10 mouse cellular contexts compared by ENCODE assay signal in genomic region chr7:91090317-91090829, GRCm38 (mm10).
DNase-seq lines count a peak whose midpoint lies in the region; ATAC-seq lines count a peak whose summit lies in the region.
"Had no signal": no experiment of that assay in that cellular context is flagged by ENCODE, and none has a peak within 500 bp of the region (broad histone marks: within the 10 kb centered on the region; RNA-seq: fewer than 3 reads in every experiment).

No protein-coding gene starts in this region.

- H3K27ac ChIP-seq in kidney, embryonic 15.5 days, result no peak overlapping the region
- H3K27ac ChIP-seq in forebrain, embryonic 11.5 days (ENCODE audit: low read depth, low read length), result no peak overlapping the region

- no peaks in the 10 kb centered on the region for H3K36me3 ChIP-seq in kidney, embryonic 15.5 days
- no peaks in the 10 kb centered on the region for H3K36me3 ChIP-seq in forebrain, embryonic 11.5 days (ENCODE audit: control insufficient read depth, insufficient read depth, low read length)

- WGBS in kidney, embryonic 15.5 days, result 50% methylated on average over 5 of the region's 5 CpGs
- WGBS in forebrain, embryonic 11.5 days, result 53% methylated on average over 5 of the region's 5 CpGs

- ATAC-seq in kidney, embryonic 15.5 days (replicated peaks; ENCODE audit: low FRiP score), result no peak
- ATAC-seq in forebrain, embryonic 11.5 days (replicated peaks; ENCODE audit: low FRiP score), result no peak; the same call in 1 of the 2 replicates

- H3K9me3 ChIP-seq in kidney, embryonic 15.5 days (replicated peaks), result no peaks in the 10 kb centered on the region
- H3K9me3 ChIP-seq in forebrain, embryonic 11.5 days (ENCODE audit: control insufficient read depth, low read length), result no peaks in the 10 kb centered on the region

- H3K4me2 ChIP-seq in kidney, embryonic 15.5 days, result peak overlapping the region; percentile 58
- H3K4me2 ChIP-seq in forebrain, embryonic 11.5 days (ENCODE audit: low read depth, low read length, severe bottlenecking), result peak overlapping the region; percentile 73

- H3K27me3 ChIP-seq in kidney, embryonic 15.5 days, result peaks cover 18% of the 10 kb centered on the region
- H3K27me3 ChIP-seq in forebrain, embryonic 11.5 days (ENCODE audit: control insufficient read depth, insufficient read depth, low read length), result no peaks in the 10 kb centered on the region

- H3K4me1 ChIP-seq in kidney, embryonic 15.5 days, result peaks cover 10% of the 10 kb centered on the region
- H3K4me1 ChIP-seq in forebrain, embryonic 11.5 days (replicated peaks; ENCODE audit: control insufficient read depth, insufficient read depth, low read length), result peaks cover 6% of the 10 kb centered on the region; the same call in 1 of the 2 replicates

- DNase-seq in kidney, adult 9 months, result no peak
- no peak for DNase-seq in forebrain, embryonic 11.5 days (ENCODE audit: low spot score)
- peak; percentile 22 to 37 for DNase-seq in layer of hippocampus, postnatal 14 days (ENCODE audit: low spot score in 2 of 2)
- DNase-seq in retina, postnatal 1 day, result peak; percentile 11
- no peak for DNase-seq in urinary bladder, adult 2 months (ENCODE audit: low spot score)
- no peak for DNase-seq in B cell, adult 2 months
- no peak for DNase-seq in spleen, postnatal 14 days (ENCODE audit: low spot score in 2 of 2)
- DNase-seq: thymus, postnatal 4 days had no signal

- H3K9ac ChIP-seq in kidney, embryonic 15.5 days, result no peak overlapping the region
- H3K9ac ChIP-seq in forebrain, embryonic 11.5 days (ENCODE audit: low read length), result no peak overlapping the region; the same call in 1 of the 2 replicates

- H3K4me3 ChIP-seq in kidney, embryonic 15.5 days (replicated peaks), result peak overlapping the region; percentile 28; the same call in 1 of the 2 replicates
- peak overlapping the region; percentile 32; the same call in 1 of the 2 replicates for H3K4me3 ChIP-seq in forebrain, embryonic 11.5 days (ENCODE audit: low read depth, low read length)
- H3K4me3 ChIP-seq: myocyte had no signal

Comparison
In these comparisons a context has a peak if more than half of its experiments do, and no peak if none do; other contexts are left out.
1. DNase-seq: peak in layer of hippocampus, postnatal 14 days (2 of 2) and retina, postnatal 1 day (single experiment); none in kidney, adult 9 months (single experiment), forebrain, embryonic 11.5 days (single experiment), urinary bladder, adult 2 months (single experiment), B cell, adult 2 months (0 of 2) and spleen, postnatal 14 days (0 of 2).